Mouse (Mus musculus): ENCODE results near the gene Wdr18.

GRCm38 (mm10) chr10:79921572-79921971, 38.4 kb upstream of the Wdr18 start:
- TF ChIP-seq CTCF (IDR thresholded peaks at IDR 0.05; ENCODE audit: low read depth) = no peak
- TF ChIP-seq EP300 (IDR thresholded peaks at IDR 0.05; ENCODE audit: low read depth) = no peak

Data from liver, embryonic 14.5 days (tissue).